Mouse (Mus musculus) limb, embryonic 14.5 days (tissue): ENCODE measurements at regions not wholly inside any gene's neighbourhood (a gene's known extent, or its start where the extent isn't known, plus 50 kb on each side); places are given as distances from the start of the nearest gene placed in this dataset.

Experiments used
- ATAC-seq: fragments of 200-750 bp; cut with Nextera tagmentation; 2 replicates; pipeline ENCODE4 v1.8.0; 2017; ENCODE audit warnings: low read depth, moderate number of reproducible peaks, moderate TSS enrichment; ENCODE audit not compliant: low FRiP score
- DNase-seq: peaks from one replicate; pipeline ENCODE4 v3.0.0-alpha.2; 2015; ENCODE audit warnings: low spot score
- H3K27ac ChIP-seq: fragments of 300-500 bp; sonication (generic); replicated peaks from 2 replicates; pipeline ENCODE4 v1.5.1; 2014; ENCODE audit warnings: low read depth, mild to moderate bottlenecking, low read length, moderate library complexity, mixed read lengths
- H3K27me3 ChIP-seq: fragments of 300-500 bp; sonication (generic); 2 replicates; pipeline ENCODE4 v1.6.1; 2014; ENCODE audit warnings: low read length, mixed read lengths; ENCODE audit not compliant: control insufficient read depth, insufficient read depth
- H3K36me3 ChIP-seq: fragments of 300-500 bp; sonication (generic); 2 replicates; pipeline ENCODE4 v1.6.1; 2014; ENCODE audit warnings: mild to moderate bottlenecking, low read length, moderate library complexity, mixed read lengths; ENCODE audit not compliant: control insufficient read depth, insufficient read depth
- H3K4me1 ChIP-seq: fragments of 300-500 bp; sonication (generic); 2 replicates; pipeline ENCODE4 v1.6.1; 2014; ENCODE audit warnings: antibody characterized with exemption, low read length, mixed read lengths; ENCODE audit not compliant: control insufficient read depth, insufficient read depth
- H3K4me2 ChIP-seq: fragments of 300-500 bp; sonication (generic); replicated peaks from 2 replicates; pipeline ENCODE4 v1.6.1; 2014; ENCODE audit warnings: low read depth, mild to moderate bottlenecking, low read length, moderate library complexity; ENCODE audit not compliant: severe bottlenecking
- H3K4me3 ChIP-seq: fragments of 300-500 bp; sonication (generic); replicated peaks from 2 replicates; pipeline ENCODE4 v1.5.1; 2014; ENCODE audit warnings: low read length
- H3K9ac ChIP-seq: fragments of 300-500 bp; sonication (generic); 2 replicates; pipeline ENCODE4 v1.6.1; 2014; ENCODE audit warnings: mild to moderate bottlenecking, low read depth, low read length, moderate library complexity; ENCODE audit not compliant: severe bottlenecking
- H3K9me3 ChIP-seq: fragments of 300-500 bp; sonication (generic); 2 replicates; pipeline ENCODE4 v1.6.1; 2016; ENCODE audit warnings: low read length; ENCODE audit not compliant: control insufficient read depth
- POLR2A ChIP-seq: fragments of 200-500 bp; IDR thresholded peaks from 2 replicates; pipeline ENCODE4 v1.8.0; 2012; ENCODE audit warnings: inconsistent platforms, mild to moderate bottlenecking, moderate library complexity, borderline replicate concordance; ENCODE audit not compliant: insufficient read depth, insufficient read length; ENCODE audit errors: extremely low read depth
- WGBS: fragments of 180-500 bp; shearing (Covaris S2); extraction: QIAGEN DNeasy Blood & Tissue Kit; methylation state at CpG from one replicate; pipeline ENCODE4 v1.1.7; 2014; 5-methylcytosine and 5-hydroxymethylcytosine counted together

DNA sequence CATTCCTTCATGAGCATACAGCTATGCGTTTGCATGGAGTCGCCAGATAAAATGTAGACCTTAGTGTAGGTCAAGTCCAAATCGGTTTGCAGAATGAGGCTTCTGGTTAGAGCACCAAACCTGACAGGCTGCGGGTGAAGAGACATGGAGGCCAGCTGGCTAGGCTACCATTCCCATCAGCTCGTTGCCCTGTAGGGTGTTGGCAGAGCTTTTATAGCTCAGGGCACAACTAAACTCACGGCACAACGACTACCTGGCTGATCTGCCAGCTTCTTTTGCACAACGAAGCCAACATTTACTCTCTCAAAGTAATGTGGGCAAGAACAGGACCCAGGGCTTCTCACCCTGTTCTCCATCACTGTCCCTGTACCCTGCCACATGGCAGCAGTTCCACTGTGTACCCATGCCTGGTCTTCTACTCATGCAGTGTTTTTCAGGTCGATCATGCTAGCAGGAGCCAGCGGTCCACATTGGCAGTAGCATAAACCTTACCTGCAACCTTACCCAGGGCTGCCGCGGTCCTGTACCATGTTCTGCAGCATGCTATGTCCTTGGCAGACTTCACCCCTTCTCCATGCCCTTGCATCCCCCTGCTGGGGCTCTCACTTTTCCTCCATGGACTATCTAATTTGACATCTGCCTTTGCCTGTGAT, 431.0 kb downstream of the Ccdc171 start:
- Histone ChIP-seq H3K9me3 (no peaks in the 10 kb centered on the region), H3K9ac (no peak overlapping the region), H3K4me1 (peaks cover 9% of the 10 kb centered on the region; the same call in 1 of the 2 replicates), H3K27ac (no peak overlapping the region), H3K4me2 (no peak overlapping the region), H3K27me3 (no peaks in the 10 kb centered on the region), H3K4me3 (no peak overlapping the region), H3K36me3 (no peaks in the 10 kb centered on the region)
- ATAC-seq (no peak), DNase-seq (no peak)
- 83% methylated on average over 12 of the region's 12 CpGs for WGBS
- TF ChIP-seq POLR2A: no peak

DNA sequence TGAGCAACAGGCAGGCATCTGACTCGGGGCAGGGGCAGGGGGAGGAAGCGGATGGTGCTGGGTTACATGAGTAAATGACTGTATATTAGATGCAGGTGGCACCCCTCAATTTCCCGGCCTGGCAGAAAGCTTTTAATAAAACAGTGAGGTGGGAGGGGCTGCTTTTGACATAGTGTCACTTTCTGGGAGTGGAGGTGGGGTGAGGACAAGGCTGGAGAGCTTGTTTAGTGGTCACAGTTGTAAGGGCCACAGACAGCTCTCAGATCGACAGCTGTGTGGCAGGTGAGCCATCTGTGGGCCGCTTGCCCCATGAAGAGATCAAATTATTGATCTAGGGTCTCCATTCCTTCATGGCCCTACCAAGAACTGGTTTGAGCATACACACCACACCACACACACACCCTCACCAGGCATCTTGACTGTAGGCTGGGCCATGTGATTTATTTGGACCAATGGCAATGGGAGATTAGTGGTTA, 431.9 kb downstream of the Ccdc171 start:
- Histone ChIP-seq H3K9me3 (no peaks in the 10 kb centered on the region), H3K27me3 (no peaks in the 10 kb centered on the region), H3K4me3 (no peak overlapping the region), H3K36me3 (no peaks in the 10 kb centered on the region), H3K4me1 (peaks cover 9% of the 10 kb centered on the region; the same call in 1 of the 2 replicates), H3K4me2 (no peak overlapping the region), H3K9ac (no peak overlapping the region), H3K27ac (no peak overlapping the region)
- DNase-seq (peak; percentile 10), ATAC-seq (no peak)
- 23% methylated on average over 5 of the region's 5 CpGs for WGBS
- TF ChIP-seq POLR2A: no peak

DNA sequence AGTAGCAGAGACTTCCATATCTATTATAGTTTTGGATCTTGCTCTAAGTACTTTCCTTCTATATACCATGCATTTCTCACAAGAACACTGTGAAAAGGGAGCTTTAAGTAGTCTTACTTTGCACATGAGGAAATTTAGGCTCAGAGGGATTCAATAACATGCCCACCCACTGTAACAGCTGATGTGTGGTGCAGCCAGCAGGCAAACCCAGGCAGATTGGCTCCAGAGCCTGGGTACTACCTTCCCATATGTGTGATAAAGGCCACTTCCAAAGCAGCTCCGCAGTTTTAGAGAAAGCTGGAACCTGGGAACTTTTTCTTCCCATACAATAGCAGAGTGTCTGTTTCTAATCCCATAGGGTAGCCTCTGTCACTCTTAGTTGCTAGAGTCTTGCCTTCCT, 441.6 kb downstream of the Ccdc171 start:
- Histone ChIP-seq H3K4me3 (no peak overlapping the region), H3K27ac (no peak overlapping the region), H3K36me3 (no peaks in the 10 kb centered on the region), H3K4me1 (no peaks in the 10 kb centered on the region), H3K4me2 (no peak overlapping the region), H3K9ac (no peak overlapping the region), H3K9me3 (no peaks in the 10 kb centered on the region), H3K27me3 (no peaks in the 10 kb centered on the region)
- 77% methylated on average over 1 of the region's 1 CpGs for WGBS
- DNase-seq (no peak), ATAC-seq (no peak)
- TF ChIP-seq POLR2A: no peak

DNA sequence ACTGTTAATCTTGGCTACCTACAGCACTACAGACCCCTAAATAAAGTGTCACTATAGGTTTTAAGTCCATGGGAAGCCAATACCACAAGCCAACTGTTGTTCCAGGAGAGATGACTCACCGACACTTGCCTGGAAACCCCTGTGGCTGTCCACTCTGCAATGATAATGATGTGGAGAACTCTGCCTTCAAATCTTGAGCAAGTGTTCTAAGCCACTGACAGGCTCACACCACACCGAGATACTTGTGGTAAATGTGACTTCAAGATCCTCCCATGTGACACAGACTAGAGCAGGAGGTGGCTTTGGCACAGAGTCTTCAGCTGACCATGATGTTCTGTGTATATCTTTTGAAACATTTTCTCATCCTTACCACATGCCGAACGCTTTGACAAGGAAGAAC, 447.8 kb downstream of the Ccdc171 start:
- ATAC-seq (no peak), DNase-seq (no peak)
- Histone ChIP-seq H3K4me3 (no peak overlapping the region), H3K9me3 (no peaks in the 10 kb centered on the region), H3K9ac (no peak overlapping the region), H3K4me1 (peaks cover 15% of the 10 kb centered on the region), H3K27ac (no peak overlapping the region), H3K36me3 (no peaks in the 10 kb centered on the region), H3K27me3 (no peaks in the 10 kb centered on the region), H3K4me2 (no peak overlapping the region)
- TF ChIP-seq POLR2A: no peak
- 86% methylated on average over 4 of the region's 4 CpGs for WGBS

DNA sequence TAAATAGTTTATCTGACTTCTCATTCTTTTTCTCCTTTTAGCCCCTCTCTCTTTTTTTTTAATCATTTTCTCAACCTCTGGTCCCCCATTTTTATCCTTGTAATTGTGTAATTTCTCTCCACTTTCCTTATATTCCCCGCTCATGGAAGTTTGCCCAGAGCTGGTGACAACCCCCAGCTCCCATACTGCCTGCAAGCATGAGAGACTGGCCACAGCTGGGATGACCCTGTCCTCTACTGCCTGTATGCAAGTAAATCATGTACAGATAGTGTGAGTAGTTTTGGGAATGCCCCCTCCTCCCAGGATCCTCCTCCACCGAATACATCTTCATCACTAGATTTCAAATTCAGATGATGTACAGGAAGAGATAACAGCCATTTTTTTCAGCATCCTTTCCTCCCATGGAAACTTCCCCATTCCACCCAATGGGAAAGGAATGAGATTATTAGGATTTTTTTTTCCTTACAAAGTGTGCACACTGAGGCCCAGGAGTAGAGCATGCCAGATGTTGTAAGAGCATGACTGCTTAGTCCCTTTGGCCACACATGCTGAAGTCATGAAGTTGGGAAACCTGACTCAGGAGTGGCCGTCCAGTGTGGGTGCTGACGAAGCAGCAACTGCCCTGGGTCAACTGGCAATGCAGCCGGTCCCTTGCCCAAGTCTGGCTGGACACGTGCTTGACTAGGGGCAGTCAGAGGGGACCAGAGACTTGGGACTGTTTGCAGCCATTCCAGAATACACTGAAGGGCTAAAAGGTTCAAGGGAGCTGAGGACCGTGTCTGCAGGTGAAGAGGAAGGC, 449.1 kb downstream of the Ccdc171 start:
- H3K4me1 ChIP-seq: peaks cover 15% of the 10 kb centered on the region
- H3K27me3 ChIP-seq: no peaks in the 10 kb centered on the region
- no peak overlapping the region for H3K9ac ChIP-seq
- no peak overlapping the region for H3K27ac ChIP-seq
- H3K36me3 ChIP-seq: no peaks in the 10 kb centered on the region
- 65% methylated on average over 7 of the region's 7 CpGs for WGBS
- no peak for TF ChIP-seq POLR2A
- ATAC-seq: no peak
- H3K4me3 ChIP-seq: no peak overlapping the region
- no peak overlapping the region for H3K4me2 ChIP-seq
- no peak for DNase-seq
- no peaks in the 10 kb centered on the region for H3K9me3 ChIP-seq
